Mouse (Mus musculus) neural tube, embryonic 13.5 days (tissue): ENCODE measurements around the gene Pate4. TPM values are rescaled to one million over a fixed set of nuclear protein-coding genes. Genes with fewer than 3 reads are reported as not detected.

Experiments used
- ATAC-seq: fragments of 200-750 bp; cut with Nextera tagmentation; 2 replicates; pipeline ENCODE4 v1.8.0; 2017; ENCODE audit warnings: low read depth, mild to moderate bottlenecking, moderate TSS enrichment, moderate library complexity
- H3K27ac ChIP-seq: fragments of 300-500 bp; sonication (generic); replicated peaks from 2 replicates; pipeline ENCODE4 v1.5.1; 2015; ENCODE audit warnings: moderate library complexity, mild to moderate bottlenecking, inconsistent platforms
- H3K27me3 ChIP-seq: fragments of 300-500 bp; sonication (generic); 2 replicates; pipeline ENCODE4 v1.6.1; 2015; ENCODE audit warnings: mild to moderate bottlenecking, inconsistent platforms
- H3K36me3 ChIP-seq: fragments of 300-500 bp; sonication (generic); 2 replicates; pipeline ENCODE4 v1.6.1; 2015; ENCODE audit warnings: mild to moderate bottlenecking, inconsistent platforms
- H3K4me1 ChIP-seq: fragments of 300-500 bp; sonication (generic); replicated peaks from 2 replicates; pipeline ENCODE4 v1.6.1; 2015; ENCODE audit warnings: inconsistent platforms
- H3K4me2 ChIP-seq: fragments of 300-500 bp; sonication (generic); 2 replicates; pipeline ENCODE4 v1.6.1; 2015; ENCODE audit warnings: inconsistent platforms, mild to moderate bottlenecking, moderate library complexity
- H3K4me3 ChIP-seq: fragments of 300-500 bp; sonication (generic); 2 replicates; pipeline ENCODE4 v1.5.1; 2015; ENCODE audit warnings: mild to moderate bottlenecking, inconsistent platforms
- H3K9ac ChIP-seq: fragments of 300-500 bp; sonication (generic); 2 replicates; pipeline ENCODE4 v1.6.1; 2015; ENCODE audit warnings: moderate library complexity, mild to moderate bottlenecking, inconsistent platforms
- H3K9me3 ChIP-seq: fragments of 300-500 bp; sonication (generic); 2 replicates; pipeline ENCODE4 v1.6.1; 2016; ENCODE audit warnings: inconsistent platforms
- WGBS: fragments of 180-500 bp; shearing (Covaris S2); methylation state at CpG from one replicate; pipeline ENCODE4 v1.1.7; 2015; 5-methylcytosine and 5-hydroxymethylcytosine counted together
- polyA plus RNA-seq: library from polyadenylated mRNA; unstranded; fragments of >200 nt; fragmentation: Nextera tagmentation; extraction: Ambion mirVana; gene quantifications from 2 replicates; pipeline ENCODE4 v1.2.1, GENCODE M21; 2015

Pate4 gene
- polyA plus RNA-seq, 1 experiment from 2014 or later, result not detected

- H3K4me3 ChIP-seq, result no peak overlapping the region
- H3K4me2 ChIP-seq, result no peak overlapping the region
- H3K36me3 ChIP-seq, result peaks cover 47% of the 10 kb centered on the region
- no peak overlapping the region for H3K9ac ChIP-seq
- H3K27ac ChIP-seq, result no peak overlapping the region
- peaks cover 22% of the 10 kb centered on the region for H3K4me1 ChIP-seq
- H3K27me3 ChIP-seq, result no peaks in the 10 kb centered on the region
- no peak for ATAC-seq
- 95% methylated on average over 5 of the region's 5 CpGs for WGBS
- no peaks in the 10 kb centered on the region for H3K9me3 ChIP-seq
These were observed 47.1 kb downstream of the Pate4 start for GRCm38 (mm10) chr9:35564536-35565240.

- Histone ChIP-seq H3K27ac (no peak overlapping the region), H3K9me3 (no peaks in the 10 kb centered on the region), H3K9ac (no peak overlapping the region), H3K4me1 (peaks cover 25% of the 10 kb centered on the region), H3K27me3 (0 out of 2 replicates have a peak, but pooled peaks cover 3% of the 10 kb centered on the region), H3K4me2 (no peak overlapping the region), H3K4me3 (no peak overlapping the region), H3K36me3 (peaks cover 33% of the 10 kb centered on the region)
- WGBS, result 87% methylated on average over 6 of the region's 6 CpGs
- ATAC-seq, result no peak
These were observed 50.2 kb downstream of the Pate4 start for GRCm38 (mm10) chr9:35561583-35561982.

- no peak overlapping the region for H3K27ac ChIP-seq
- ATAC-seq, result no peak
- WGBS, result 97% methylated on average over 11 of the region's 11 CpGs
These were observed 50.7 kb downstream of the Pate4 start for GRCm38 (mm10) chr9:35561076-35561475.

GRCm38 (mm10) chr9:35559009-35559890 is 52.5 kb downstream of the Pate4 start:
- Histone ChIP-seq H3K9me3 (no peaks in the 10 kb centered on the region), H3K9ac (peak overlapping the region; percentile 73), H3K27me3 (0 out of 2 replicates have a peak, but pooled peaks cover 3% of the 10 kb centered on the region), H3K27ac (peak overlapping the region; percentile 85), H3K4me2 (peak overlapping the region; percentile 78), H3K36me3 (peaks cover 17% of the 10 kb centered on the region), H3K4me1 (peaks cover 25% of the 10 kb centered on the region), H3K4me3 (peak overlapping the region; percentile 64)
- peak; percentile 92 for ATAC-seq
- 3% methylated on average over 31 of the region's 31 CpGs for WGBS

More at GRCm38 (mm10) chr9:35561076-35561475, 50.7 kb downstream of the Pate4 start:
- Histone ChIP-seq H3K4me2 (no peak overlapping the region), H3K36me3 (peaks cover 29% of the 10 kb centered on the region), H3K9ac (no peak overlapping the region), H3K9me3 (no peaks in the 10 kb centered on the region), H3K4me3 (no peak overlapping the region), H3K27me3 (0 out of 2 replicates have a peak, but pooled peaks cover 3% of the 10 kb centered on the region), H3K4me1 (peaks cover 25% of the 10 kb centered on the region)

- H3K9me3 ChIP-seq, result no peaks in the 10 kb centered on the region
- WGBS, result under 1% methylated on average over 59 of the region's 59 CpGs
- peak; percentile 85 for ATAC-seq
These were observed 53.3 kb downstream of the Pate4 start, which contains the start of the genes Ddx25 and Pus3 for GRCm38 (mm10) chr9:35558257-35559008. Gene Ddx25 (minus strand): TSS chr9:35558528. Gene Pus3 (plus strand): TSS chr9:35558595.

More at GRCm38 (mm10) chr9:35558257-35559008, 53.3 kb downstream of the Pate4 start, which contains the start of the genes Ddx25 and Pus3:
- Histone ChIP-seq H3K4me2 (peak within 1 kb of the TSS; percentile 78), H3K9ac (peak within 1 kb of the TSS; percentile 73), H3K27ac (peak within 1 kb of the TSS; percentile 85), H3K36me3 (peaks cover 23% of the 10 kb centered on the region), H3K4me3 (peak within 1 kb of the TSS; percentile 64), H3K27me3 (0 out of 2 replicates have a peak, but pooled peaks cover 3% of the 10 kb centered on the region), H3K4me1 (peaks cover 25% of the 10 kb centered on the region)

Other genes starting within 250 kb of the Pate4 start
- gene Cdon, start 190.8 kb downstream of the Pate4 start, polyA plus RNA-seq, result 3.5 and 4.0 TPM in 2 replicates
- gene Gm1113, start 93.7 kb downstream of the Pate4 start, polyA plus RNA-seq, result not detected in 2 replicates
- gene Ddx25, start 53.4 kb downstream of the Pate4 start, polyA plus RNA-seq, result 25.1 and 25.8 TPM in 2 replicates
- 15.9 and 17.7 TPM in 2 replicates for gene Pus3, start 53.3 kb downstream of the Pate4 start, polyA plus RNA-seq
- gene Pate2, start 41.7 kb downstream of the Pate4 start, polyA plus RNA-seq, result 1.1 and 1.6 TPM in 2 replicates
- 18.6 and 21.2 TPM in 2 replicates for gene Hyls1, start 41.5 kb downstream of the Pate4 start, polyA plus RNA-seq
- not detected in 2 replicates for gene Pate3, start 36.3 kb upstream of the Pate4 start, polyA plus RNA-seq
- gene Pate1, start 75.4 kb upstream of the Pate4 start, polyA plus RNA-seq, result not detected in 2 replicates
- not detected in 2 replicates for gene Gm17677, start 129.1 kb upstream of the Pate4 start, polyA plus RNA-seq
- gene Gm17727, start 166.2 kb upstream of the Pate4 start, polyA plus RNA-seq, result not detected in 2 replicates
- not detected in 2 replicates for gene Gm27235, start 178.2 kb upstream of the Pate4 start, polyA plus RNA-seq
- gene D730048I06Rik, start 178.2 kb upstream of the Pate4 start, polyA plus RNA-seq, result not detected in 2 replicates
- gene 9230110F15Rik, start 232.2 kb upstream of the Pate4 start, polyA plus RNA-seq, result not detected in 2 replicates